Mouse (Mus musculus) CD4-positive, CD25-positive, alpha-beta regulatory T cell, adult 2 months (primary cell): ENCODE measurements around the gene Tmprss9.

Source experiments
- DNase-seq: peaks from one replicate; pipeline ENCODE4 v3.0.0-alpha.2; 2012; ENCODE audit warnings: low read depth, low spot score

The Tmprss9 gene

GRCm38 (mm10) chr10:80915260-80915659, 43.6 kb downstream of the Tmprss9 start:
- no peak for DNase-seq

DNA sequence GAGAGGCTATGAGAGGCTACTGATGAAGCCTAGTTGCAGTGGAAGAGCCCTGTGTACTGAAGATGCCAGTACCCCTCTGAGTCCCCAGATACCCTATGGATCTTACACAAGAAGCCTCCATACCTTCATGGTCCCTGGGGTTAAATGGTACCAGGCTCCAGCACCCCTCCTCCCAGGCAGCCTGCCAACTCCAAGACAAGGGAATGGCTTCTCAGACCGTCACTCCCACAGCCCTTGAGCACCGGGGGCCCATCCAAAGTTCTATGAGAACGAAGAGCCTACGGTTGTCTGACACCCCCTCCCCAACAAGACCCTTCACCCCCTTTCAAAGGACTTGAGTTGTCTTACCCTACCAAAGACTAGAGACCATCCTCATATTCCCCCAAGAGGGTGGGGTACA, 44.1 kb downstream of the Tmprss9 start:
- no peak for DNase-seq

DNA sequence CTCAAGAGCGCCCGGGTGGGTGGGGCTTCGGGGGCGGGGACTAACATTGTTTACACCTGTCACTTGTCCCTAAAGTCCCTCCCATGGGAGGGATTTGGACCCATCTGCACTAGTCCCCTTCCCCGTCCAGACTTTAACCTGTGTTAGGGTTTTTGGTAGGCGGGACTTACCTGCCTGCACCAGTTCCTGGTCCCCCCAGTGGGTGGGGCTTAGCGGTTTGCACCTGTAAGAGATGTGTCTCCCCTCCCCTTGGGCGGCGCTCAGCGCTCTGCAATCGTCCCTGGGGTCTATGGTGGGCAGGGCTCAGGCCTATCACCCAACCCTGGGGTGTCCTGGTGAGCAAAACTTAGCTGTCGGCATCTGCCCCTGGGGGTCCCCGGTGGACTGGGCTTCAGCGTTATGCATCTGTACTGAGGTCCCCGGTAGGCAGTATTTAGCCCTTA, 45.7 kb downstream of the Tmprss9 start:
- peak; percentile 50 for DNase-seq

DNA sequence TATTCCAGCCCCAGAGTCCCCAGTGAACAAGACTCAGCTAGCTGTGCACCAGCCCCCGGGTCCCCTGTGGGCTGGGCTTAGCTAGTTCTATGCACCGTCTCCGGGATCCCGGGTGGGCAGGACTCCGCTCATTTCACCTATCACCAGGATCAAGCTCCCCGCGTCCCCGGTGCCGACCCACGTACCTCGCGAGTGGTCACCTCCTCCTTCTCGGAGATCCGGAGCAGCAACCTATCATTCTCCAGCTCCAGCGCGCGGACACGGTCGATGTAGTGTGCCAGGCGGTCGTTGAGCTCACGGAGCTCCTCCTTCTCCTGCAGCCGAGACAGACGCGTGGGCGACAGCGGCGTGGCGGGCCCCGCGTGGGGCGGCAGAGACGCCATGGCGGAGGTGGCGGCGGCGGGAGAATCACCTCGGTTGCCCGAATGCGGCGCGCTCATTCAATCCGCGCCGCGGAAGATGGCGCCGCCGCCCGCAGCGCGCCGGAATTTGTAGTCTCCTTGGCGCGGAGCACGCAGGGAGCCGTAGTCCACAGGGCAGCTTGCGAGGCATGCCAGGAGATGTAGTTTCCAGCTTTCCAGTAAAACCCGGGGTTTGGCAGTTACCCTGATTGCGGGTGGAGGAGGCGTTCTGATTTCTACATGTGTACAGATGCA, 46.3 kb downstream of the Tmprss9 start, which contains the start of gene Lmnb2:
Lmnb2 (minus strand) TSS at position 467 of the 656 bp plus-strand sequence.
- DNase-seq, result peak; percentile 74

DNA sequence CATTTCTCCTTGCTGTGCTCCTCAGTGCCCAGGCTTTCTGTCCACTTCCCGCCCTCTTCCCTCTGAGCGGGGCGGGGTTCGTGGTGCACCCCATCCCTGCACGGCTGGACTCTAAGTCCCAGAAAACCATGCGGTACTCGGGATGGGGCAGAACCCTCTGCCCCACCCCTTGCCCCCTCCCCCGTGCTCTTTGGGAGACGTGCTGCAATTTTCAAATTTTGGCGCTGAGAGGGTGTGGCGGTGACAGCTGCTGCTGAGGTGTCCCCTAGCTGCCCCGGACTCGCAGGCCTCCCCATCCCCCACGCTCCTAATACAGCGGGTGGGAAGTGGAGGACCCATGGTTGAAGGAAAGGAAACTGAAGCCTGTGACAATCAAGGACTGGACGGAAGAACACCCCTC, 50.3 kb downstream of the Tmprss9 start:
- DNase-seq, result no peak

- no peak for DNase-seq
These were observed 53.8 kb downstream of the Tmprss9 start for GRCm38 (mm10) chr10:80925472-80925871.

GRCm38 (mm10) chr10:80928586-80929298, 57.1 kb downstream of the Tmprss9 start:
- peak; percentile 96 for DNase-seq

DNA sequence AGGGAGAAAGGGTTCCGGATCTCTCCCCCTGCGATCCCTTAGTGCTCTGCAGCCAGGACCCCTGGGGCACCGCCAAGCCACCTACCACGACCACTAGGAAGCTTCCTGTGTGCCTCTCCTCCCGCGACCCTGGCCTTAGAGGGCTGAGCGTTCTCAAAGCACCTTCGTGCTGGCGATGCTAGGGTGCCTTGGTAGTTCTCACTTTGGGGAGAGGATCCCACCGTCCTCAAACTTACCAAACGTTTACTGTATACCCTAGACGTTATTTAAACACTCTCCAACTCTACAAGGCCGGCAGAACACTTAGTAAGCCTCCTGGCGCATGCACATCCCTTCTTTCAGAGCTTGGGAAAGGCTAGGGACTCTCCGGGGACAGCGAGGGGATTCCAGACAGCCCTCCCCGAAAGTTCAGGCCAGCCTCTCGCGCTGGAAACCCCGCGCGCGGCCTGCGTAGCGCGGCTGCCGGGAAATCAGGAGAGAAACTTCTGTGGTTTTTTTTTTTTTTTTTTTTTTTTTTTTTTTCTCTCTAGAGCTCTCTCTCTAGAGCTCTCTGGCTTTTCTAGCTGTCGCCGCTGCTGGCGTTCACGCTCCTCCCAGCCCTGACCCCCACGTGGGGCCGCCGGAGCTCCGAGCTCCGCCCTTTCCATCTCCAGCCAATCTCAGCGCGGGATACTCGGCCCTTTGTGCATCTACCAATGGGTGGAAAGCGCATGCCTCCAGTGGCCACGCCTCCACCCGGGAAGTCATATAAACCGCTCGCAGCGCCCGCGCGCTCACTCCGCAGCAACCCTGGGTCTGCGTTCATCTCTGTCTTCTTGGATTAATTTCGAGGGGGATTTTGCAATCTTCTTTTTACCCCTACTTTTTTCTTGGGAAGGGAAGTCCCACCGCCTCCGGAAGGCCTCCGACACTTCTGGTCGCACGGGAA, 57.9 kb downstream of the Tmprss9 start, which contains the start of gene Gadd45b:
Gadd45b (plus strand) TSS at position 775 of the 928 bp plus-strand sequence.
- peak; percentile 99 for DNase-seq

DNA sequence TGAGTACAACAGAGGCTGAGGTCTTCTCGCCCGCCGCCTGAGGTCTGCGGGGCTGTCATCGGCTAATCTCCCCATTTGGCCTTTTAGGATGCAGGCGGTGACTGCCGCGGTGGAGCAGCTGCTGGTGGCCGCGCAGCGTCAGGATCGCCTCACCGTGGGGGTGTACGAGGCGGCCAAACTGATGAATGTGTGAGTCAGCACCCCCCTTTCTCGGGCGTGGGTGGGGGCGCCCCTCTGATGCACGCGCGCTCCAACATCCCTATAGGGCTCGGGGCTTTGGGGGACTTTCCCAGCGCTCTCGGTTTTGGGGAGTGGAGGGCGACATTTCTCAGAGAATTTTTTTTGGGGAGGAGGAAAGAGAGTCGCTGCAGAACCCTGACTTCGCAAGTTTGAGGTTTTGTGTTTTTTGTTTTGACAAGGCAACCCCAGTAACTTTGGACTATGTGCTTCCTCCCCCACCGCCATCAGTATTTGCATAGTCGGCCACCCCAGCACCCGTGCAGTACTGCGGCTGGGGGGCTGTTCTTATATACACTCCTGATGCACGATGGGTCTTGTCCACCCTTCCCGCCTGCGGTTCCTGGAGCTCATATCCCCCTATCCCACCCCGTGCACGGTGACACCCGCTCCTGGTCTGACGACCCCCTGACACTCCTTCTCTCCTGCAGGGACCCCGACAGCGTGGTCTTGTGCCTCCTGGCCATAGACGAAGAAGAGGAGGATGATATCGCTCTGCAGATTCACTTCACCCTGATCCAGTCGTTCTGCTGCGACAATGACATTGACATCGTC, 58.9 kb downstream of the Tmprss9 start:
- DNase-seq, result peak; percentile 84

DNA sequence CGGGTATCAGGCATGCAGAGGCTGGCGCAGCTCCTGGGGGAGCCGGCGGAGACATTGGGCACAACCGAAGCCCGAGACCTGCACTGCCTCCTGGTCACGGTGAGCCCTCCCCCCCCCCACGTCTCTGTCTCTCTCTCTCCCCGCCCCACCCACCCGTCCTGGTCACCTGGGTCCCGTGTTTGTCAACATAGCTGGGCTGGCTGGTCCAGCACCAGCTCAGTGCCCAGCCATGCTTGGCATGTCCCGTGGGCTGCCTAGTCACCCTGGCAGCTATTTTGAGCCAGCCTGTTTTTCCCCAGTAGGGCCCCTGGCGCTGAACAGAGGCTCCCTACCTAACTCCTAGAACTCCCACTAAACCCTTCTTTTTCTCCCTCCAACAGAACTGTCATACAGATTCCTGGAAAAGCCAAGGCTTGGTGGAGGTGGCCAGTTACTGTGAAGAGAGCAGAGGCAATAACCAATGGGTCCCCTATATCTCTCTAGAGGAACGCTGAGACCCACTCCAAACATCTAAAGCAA, 59.6 kb downstream of the Tmprss9 start:
- peak; percentile 48 for DNase-seq

DNA sequence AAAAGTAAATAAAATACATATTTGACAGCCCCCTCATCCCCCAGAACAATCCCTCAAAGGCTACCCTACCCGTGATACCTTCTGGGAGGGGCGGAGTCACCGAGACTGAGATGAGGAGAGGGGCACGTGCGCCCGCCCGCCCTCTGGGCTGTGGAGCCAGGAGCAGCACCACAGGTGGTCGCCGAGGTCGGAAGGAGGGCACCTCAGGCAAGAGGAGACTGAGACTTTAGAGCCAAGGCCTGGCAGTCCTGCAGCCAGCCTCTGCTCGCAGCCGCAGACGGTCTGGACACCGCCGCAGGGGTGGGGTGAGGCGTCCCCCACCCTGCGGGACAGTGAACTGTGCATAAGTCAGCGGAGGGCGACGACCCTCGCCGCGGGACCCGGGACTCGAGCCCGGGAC, 60.0 kb downstream of the Tmprss9 start:
- DNase-seq, result peak; percentile 45

DNA sequence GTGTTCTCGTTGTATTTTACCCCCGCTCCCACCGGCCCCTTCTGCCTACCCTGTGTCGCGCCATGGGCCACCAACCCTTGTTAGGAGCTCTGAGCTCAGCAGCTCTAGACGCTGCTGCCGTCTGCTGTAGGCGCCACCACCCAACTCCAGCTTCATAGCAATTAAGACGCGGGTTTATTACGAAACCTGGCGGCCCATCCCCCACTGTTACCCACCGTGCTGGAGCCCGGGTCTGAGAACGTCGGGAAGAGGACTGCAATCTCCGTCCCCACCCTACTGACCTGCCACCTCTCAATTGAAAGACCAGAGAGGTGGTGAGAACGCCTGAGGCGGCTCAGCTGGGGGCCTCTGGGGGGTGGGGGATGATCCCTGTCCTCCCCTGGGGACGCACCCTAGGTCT, 60.6 kb downstream of the Tmprss9 start:
- peak; percentile 73 for DNase-seq

DNA sequence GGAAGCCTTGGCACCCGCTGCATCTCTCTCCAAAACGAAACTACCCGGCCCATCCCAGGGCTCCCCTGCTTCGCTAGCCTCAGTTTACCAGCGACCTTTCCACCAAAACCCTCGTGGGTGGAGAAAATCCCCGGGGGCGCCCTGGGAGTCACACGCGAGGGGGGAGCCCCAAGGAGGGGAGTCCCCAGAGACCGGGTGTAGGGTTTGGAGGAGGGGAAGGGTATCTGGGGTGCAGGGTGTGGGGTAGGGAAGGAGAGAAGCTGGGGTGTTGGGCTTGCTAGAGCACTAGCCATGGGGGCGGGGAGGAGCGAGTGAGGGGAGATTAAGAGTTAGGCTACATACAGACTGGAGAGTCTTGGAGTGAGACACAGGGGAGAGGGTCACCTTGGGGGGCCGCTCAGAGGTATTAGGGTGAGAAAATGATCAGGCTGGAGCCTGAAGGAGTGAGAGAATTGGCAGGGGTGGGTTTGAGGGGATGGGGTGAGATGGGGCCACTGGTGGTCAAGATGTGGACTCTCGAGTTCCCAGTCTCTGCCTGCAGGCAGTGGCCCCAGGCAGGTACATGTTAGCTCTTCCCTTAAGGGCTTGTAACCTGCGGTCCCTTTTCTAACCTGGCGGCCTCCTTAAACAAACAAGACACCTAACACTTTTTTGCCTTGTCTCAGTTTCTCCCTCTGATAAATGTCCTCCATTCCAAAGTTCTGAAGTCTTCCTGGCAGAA, 61.2 kb downstream of the Tmprss9 start:
- DNase-seq, result peak; percentile 59

DNA sequence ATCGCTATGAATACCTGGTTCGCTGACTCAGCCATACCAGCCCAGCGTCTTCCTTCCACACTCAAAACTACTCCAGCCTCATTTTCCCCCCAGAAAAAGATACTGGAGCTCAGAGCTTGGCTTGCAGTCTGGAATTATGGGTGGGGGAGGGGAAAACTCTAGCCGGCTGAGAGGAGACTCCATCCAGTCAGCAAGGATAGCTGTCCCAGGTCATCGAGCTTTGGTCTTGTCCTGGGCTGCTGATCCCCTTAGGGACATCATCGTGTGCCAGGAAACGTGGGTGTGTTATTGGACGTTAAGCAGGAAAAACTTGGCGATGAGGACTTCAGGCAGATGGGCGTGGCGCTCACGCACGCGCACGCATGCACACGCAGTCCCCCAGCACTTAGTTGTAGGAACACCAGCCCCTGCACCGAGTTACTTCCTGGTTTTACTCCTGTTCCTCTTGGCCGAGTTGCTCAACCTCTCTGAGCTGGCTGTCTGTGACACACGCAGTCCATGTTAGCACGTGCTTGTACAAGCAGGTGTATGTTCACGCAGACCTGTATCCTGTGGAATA, 61.9 kb downstream of the Tmprss9 start:
- DNase-seq, result peak; percentile 52

DNA sequence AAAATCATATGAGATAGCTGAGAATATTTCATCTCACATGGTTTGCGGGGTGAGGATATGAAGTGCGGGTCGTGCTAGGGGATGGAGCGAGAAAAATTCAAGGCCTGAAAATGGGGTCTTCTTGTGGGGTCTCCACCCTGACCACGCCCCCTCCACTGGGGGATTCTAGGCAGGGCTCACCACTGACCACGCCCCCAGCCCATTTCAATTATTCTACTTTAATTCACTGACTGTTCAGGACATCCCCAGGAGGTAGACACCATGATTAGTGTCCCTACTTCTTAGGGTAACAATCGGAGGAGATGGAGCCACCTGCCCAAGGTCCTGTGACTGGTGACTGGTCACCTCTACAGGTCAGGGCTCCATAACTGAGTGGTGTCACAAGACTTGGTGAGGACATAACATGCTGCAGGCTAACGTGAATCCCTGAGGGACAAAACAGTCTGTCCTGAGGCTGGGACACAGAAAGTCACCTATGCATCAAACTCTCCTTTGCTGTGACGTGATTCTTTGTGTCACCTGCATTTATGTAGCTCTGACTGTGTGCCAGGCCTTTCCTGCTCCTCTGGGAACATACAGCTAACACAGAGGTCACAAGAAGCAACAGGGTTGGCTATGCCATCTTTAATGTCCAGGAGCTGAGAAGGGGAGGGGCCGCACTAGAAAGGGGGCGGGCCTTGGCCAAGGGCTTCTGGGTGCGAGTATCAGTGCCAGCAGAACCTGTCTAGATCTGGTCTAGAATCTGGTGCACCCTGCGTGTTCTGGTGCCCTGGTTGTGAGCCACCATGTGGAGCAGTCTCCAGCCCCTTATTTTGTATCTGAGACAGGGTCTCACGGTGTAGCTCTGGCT, 62.7 kb downstream of the Tmprss9 start:
- no peak for DNase-seq

- peak; percentile 27 for DNase-seq
These were observed 63.6 kb downstream of the Tmprss9 start for GRCm38 (mm10) chr10:80935241-80935640.

DNA sequence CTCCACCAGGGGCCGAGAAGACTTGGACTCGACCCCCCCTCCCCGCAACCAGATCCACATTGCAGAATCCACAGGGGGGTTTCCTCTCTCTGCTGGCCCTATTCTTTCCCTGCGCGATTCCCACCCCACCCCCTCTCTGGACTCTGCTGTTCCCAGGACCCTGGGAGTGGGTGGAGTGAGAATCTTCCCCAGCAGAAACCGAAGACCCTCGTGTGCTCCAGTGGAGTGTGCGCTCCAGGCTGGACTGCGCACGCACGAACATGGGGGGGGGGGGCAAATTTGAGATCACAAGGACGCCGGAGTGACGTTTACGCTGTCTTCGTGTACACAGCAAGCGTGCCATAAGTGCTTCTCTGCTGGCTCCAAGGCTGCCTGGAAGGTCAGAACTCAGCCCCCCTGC, 64.0 kb downstream of the Tmprss9 start:
- DNase-seq, result peak; percentile 23

GRCm38 (mm10) chr10:80936135-80936809, 64.6 kb downstream of the Tmprss9 start:
- peak; percentile 35 for DNase-seq
